Mouse (Mus musculus): ENCODE data around the gene Abca16. TPM values are rescaled to one million over a fixed set of nuclear protein-coding genes. Genes with fewer than 3 reads are reported as not detected.

The Abca16 gene
- not detected for polyA plus RNA-seq (2014; fragmentation: Illumina TruSeq; extraction: RNeasy Lipid Tissue Mini Kit (QIAGEN cat#74804))

DNA sequence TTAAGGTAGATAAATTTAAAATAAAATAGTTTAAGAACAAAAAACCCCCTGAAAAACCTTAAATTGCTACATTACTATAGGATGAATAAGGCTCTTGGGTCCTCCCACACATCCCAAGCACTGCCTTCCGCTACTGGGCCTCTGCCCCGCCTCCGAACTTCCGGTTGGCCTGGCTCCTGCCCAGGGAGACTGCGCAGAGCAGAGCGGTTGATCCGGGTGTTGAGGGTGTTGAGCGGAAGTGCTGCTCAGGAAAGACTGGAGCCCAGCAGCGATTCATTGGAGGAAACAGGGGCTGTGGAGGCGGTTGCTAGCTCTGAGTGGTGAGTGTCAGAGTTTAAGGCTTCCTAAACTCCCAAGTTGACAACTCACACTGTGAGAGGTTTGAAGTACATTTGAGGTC is at the start of gene Abca16:
TSS of gene Abca16 (plus strand) at position 201 of the 400 bp plus-strand sequence.

Other genes starting within 250 kb of the Abca16 start
- gene Anks4b, start 235.8 kb upstream of the Abca16 start, polyA plus RNA-seq (2014; fragmentation: Illumina TruSeq; extraction: RNeasy Lipid Tissue Mini Kit (QIAGEN cat#74804)), result 3.5 TPM
- not detected for gene Crym, start 207.5 kb upstream of the Abca16 start, polyA plus RNA-seq (2014; fragmentation: Illumina TruSeq; extraction: RNeasy Lipid Tissue Mini Kit (QIAGEN cat#74804))
- gene Abca14, start 205.7 kb upstream of the Abca16 start, polyA plus RNA-seq (2014; fragmentation: Illumina TruSeq; extraction: RNeasy Lipid Tissue Mini Kit (QIAGEN cat#74804)), result not detected
- gene Abca15, start 81.0 kb upstream of the Abca16 start, polyA plus RNA-seq (2014; fragmentation: Illumina TruSeq; extraction: RNeasy Lipid Tissue Mini Kit (QIAGEN cat#74804)), result not detected
- 376 TPM for gene Uqcrc2, start 225.5 kb downstream of the Abca16 start, polyA plus RNA-seq (2014; fragmentation: Illumina TruSeq; extraction: RNeasy Lipid Tissue Mini Kit (QIAGEN cat#74804))